Mouse (Mus musculus): ENCODE data around the gene Psg16. TPM values are rescaled to one million over a fixed set of nuclear protein-coding genes. Genes with fewer than 3 reads are reported as not detected.

Psg16 gene
- polyA plus RNA-seq (2015; fragmentation: Nextera tagmentation; extraction: Ambion mirVana), result 1.5 and 1.6 TPM in 2 replicates

DNA sequence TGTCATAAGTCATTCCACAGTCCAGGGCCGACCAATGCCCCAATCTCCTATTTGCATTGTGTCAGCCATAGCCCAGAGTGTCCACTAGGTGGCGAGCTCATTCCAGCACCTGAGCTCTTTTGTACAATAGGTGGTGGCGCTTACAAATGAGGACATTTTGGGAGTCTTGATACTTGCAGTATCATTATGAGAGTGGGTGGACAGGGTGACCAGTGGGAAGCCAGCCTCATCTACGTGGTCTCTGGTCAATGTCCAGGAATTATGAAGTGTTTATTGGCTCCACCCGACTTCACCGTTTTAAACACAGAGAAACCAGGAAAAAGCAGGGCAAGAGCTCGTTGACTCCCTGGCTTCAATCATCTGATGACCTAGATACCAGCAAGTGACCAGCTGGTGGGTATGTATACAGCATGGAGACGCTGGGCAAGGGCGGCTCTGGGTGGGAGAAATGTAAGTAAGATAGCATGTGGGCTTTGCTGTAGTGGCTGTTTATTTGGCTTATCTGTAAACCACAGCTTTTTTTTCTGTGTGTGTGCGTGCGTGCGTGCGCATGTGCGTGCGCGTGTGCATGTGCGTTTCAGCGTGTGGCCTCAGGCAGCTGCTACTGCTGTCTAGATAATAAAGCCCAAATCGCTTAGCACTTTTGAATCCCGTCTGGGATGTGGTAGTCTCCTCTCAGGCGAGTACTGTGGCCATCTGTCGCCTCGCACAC, at the start of gene Psg16:
Psg16 (plus strand) TSS at position 137 of the 712 bp plus-strand sequence.
- H3K4me1 ChIP-seq (replicated peaks), result no peaks in the 10 kb centered on the region
- peak within 1 kb of the TSS; percentile 21; the same call in 1 of the 2 replicates for H3K4me2 ChIP-seq
- H3K9me3 ChIP-seq, result no peaks in the 10 kb centered on the region
- H3K9ac ChIP-seq, result no peak within 1 kb of the TSS
- no peak within 1 kb of the TSS for H3K27ac ChIP-seq
- ATAC-seq (ENCODE audit: low FRiP score), result peak; percentile 84
- 73% methylated on average over 23 of the region's 23 CpGs for WGBS
- 0 out of 2 replicates have a peak, but pooled peaks cover 2% of the 10 kb centered on the region for H3K27me3 ChIP-seq
- 0 out of 2 replicates have a peak within 1 kb of the TSS, but pooled peaks have one; percentile 2 for H3K4me3 ChIP-seq
- no peaks in the 10 kb centered on the region for H3K36me3 ChIP-seq

DNA sequence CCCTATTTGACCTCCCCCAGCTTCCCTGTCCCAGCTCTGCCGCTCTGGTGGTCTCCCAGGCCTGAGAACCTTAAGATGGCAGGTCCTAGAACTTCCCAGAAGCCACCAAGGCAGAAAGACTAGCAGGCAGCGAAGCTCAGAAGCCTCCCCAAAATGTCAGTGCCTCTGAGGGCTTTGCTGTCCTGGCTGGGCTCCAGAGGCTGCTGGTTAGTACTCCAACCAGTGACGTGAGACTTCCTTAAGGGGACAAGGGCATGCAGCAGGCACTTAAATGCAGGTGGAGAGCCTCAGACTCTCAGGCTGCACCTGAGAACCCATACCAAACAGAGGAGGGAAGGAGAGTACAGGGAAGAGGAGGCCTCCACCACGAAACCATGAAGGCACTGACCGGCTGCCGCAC, 49.7 kb upstream of the Psg16 start:
- ATAC-seq (ENCODE audit: low FRiP score), result no peak
- peak overlapping the region; percentile 88 for H3K9ac ChIP-seq
- H3K4me3 ChIP-seq, result no peak overlapping the region
- H3K27ac ChIP-seq, result no peak overlapping the region
- H3K27me3 ChIP-seq, result no peaks in the 10 kb centered on the region
- peaks cover 36% of the 10 kb centered on the region for H3K4me1 ChIP-seq (replicated peaks)
- WGBS, result 87% methylated on average over 6 of the region's 6 CpGs
- peaks cover 59% of the 10 kb centered on the region for H3K36me3 ChIP-seq
- no peaks in the 10 kb centered on the region for H3K9me3 ChIP-seq
- no peak overlapping the region for H3K4me2 ChIP-seq

GRCm38 (mm10) chr7:17024814-17025504, 48.9 kb upstream of the Psg16 start:
- H3K27ac ChIP-seq, result no peak overlapping the region

DNA sequence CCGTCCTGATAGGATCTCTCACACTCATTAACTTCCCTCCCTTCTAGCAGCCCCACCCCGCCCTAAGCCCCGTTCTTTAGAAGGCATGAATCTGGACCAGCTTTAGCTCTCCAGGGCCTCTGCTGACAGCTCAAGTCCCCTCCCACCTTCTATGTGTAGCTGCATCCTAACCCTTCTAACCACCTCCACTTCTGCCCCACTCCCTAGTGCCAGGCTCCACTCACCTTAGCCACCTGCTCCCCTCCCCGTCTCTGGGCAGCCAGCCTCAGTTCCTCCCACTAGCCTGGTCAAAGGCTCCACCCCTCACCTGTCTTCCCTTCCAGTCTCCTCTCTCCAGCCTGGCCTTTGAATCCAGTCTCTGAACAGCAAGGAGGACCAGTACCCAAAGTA, 48.3 kb upstream of the Psg16 start:
- Histone ChIP-seq H3K36me3 (peaks cover 45% of the 10 kb centered on the region), H3K4me2 (0 out of 2 replicates have a peak overlapping the region, but pooled peaks have one; percentile 83), H3K27ac (no peak overlapping the region), H3K9me3 (no peaks in the 10 kb centered on the region), H3K4me3 (0 out of 2 replicates have a peak overlapping the region, but pooled peaks have one; percentile 84), H3K4me1 (replicated peaks) (peaks cover 36% of the 10 kb centered on the region), H3K27me3 (0 out of 2 replicates have a peak, but pooled peaks cover 4% of the 10 kb centered on the region), H3K9ac (peak overlapping the region; percentile 88; the same call in 1 of the 2 replicates)
- WGBS, result 82% methylated on average over 4 of the region's 4 CpGs
- ATAC-seq (ENCODE audit: low FRiP score), result no peak

More at GRCm38 (mm10) chr7:17024814-17025504, 48.9 kb upstream of the Psg16 start:
- 86% methylated on average over 10 of the region's 10 CpGs for WGBS
- Histone ChIP-seq H3K4me1 (replicated peaks) (peaks cover 36% of the 10 kb centered on the region), H3K36me3 (peaks cover 51% of the 10 kb centered on the region), H3K4me2 (no peak overlapping the region), H3K4me3 (no peak overlapping the region), H3K9me3 (no peaks in the 10 kb centered on the region), H3K27me3 (no peaks in the 10 kb centered on the region), H3K9ac (peak overlapping the region; percentile 88; the same call in 1 of the 2 replicates)
- ATAC-seq (ENCODE audit: low FRiP score), result no peak

DNA sequence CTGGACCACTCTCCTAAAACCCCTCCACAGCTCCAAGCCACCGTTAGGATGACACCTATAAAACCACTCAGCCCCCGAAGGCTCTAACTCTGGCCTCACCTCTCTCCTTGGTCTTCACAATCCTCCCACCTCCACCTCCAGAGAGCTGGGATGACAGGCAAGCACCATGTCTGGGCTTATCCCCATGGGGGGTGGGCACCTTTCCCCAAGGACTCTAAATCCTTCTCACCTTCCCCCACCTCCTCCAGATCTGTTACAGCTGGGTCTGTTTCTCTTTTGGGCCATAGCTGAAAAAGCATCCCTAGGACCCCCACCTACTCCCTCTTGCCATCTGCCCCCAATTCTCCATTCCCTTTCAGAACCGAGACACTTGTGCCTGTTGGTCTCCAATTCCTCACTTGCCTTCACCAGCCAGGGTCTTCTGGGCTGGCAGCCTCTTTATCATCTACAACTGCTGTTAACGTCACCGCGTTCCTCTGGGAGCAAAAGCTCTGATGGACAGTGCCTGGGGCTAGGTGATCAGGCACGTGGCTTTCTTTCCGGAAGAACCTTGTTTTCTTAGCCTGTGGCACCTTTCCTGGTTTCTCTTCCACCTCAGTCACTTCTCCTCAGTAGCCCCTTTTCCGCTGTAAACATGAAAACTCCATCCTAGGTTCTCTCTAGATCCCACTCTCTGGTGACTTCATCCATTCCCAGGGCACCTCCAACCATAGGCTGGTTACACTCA, 47.8 kb upstream of the Psg16 start:
- Histone ChIP-seq H3K4me1 (replicated peaks) (peaks cover 36% of the 10 kb centered on the region), H3K4me2 (peak overlapping the region; percentile 83), H3K27me3 (0 out of 2 replicates have a peak, but pooled peaks cover 5% of the 10 kb centered on the region), H3K36me3 (peaks cover 40% of the 10 kb centered on the region), H3K27ac (no peak overlapping the region), H3K4me3 (peak overlapping the region; percentile 84), H3K9ac (peak overlapping the region; percentile 88; the same call in 1 of the 2 replicates), H3K9me3 (no peaks in the 10 kb centered on the region)
- no peak for ATAC-seq (ENCODE audit: low FRiP score)
- WGBS, result 83% methylated on average over 9 of the region's 9 CpGs

- Histone ChIP-seq H3K4me3 (peak overlapping the region; percentile 84), H3K36me3 (peaks cover 31% of the 10 kb centered on the region), H3K9ac (peak overlapping the region; percentile 88), H3K27me3 (0 out of 2 replicates have a peak, but pooled peaks cover 5% of the 10 kb centered on the region), H3K9me3 (no peaks in the 10 kb centered on the region), H3K4me2 (peak overlapping the region; percentile 83), H3K27ac (peak overlapping the region; percentile 76), H3K4me1 (replicated peaks) (peaks cover 36% of the 10 kb centered on the region)
- ATAC-seq (ENCODE audit: low FRiP score), result peak; percentile 66; the same call in 1 of the 2 replicates
- WGBS, result 10% methylated on average over 24 of the region's 24 CpGs
Observed at GRCm38 (mm10) chr7:17026710-17027587, 46.9 kb upstream of the Psg16 start.

- Histone ChIP-seq H3K27ac (peak within 1 kb of the TSS; percentile 76), H3K9me3 (no peaks in the 10 kb centered on the region), H3K4me2 (peak within 1 kb of the TSS; percentile 83), H3K4me3 (peak within 1 kb of the TSS; percentile 84), H3K27me3 (0 out of 2 replicates have a peak, but pooled peaks cover 5% of the 10 kb centered on the region), H3K4me1 (replicated peaks) (peaks cover 36% of the 10 kb centered on the region), H3K36me3 (peaks cover 23% of the 10 kb centered on the region), H3K9ac (peak within 1 kb of the TSS; percentile 88)
- WGBS, result under 1% methylated on average over 56 of the region's 58 CpGs
- ATAC-seq (ENCODE audit: low FRiP score), result peak; percentile 90
Observed at GRCm38 (mm10) chr7:17027588-17028343, 46.1 kb upstream of the Psg16 start, which contains the start of gene Ppp5c. TSS of gene Ppp5c (minus strand) at chr7:17027924.

DNA sequence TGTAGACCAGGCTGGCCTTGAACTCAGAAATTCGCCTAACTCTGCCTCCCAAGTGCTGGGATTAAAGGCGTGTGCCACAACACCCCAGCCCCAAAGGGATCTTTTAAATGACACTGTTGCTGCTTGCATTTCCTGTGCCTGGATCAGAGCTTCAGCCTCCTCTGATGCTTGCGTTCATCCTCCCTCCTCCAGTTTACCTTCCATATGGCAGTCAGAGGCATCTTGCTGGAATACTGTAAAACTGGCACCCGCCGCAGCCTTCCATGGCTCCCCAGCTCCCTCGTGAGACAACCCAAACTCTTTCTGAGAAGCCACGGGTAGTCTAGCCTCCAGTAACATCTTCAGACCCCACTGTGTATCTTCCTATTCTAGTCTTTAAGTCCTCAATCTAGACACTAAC, 44.9 kb upstream of the Psg16 start:
- no peak overlapping the region for H3K4me2 ChIP-seq
- H3K4me1 ChIP-seq (replicated peaks), result peaks cover 33% of the 10 kb centered on the region
- peaks cover 14% of the 10 kb centered on the region for H3K36me3 ChIP-seq
- H3K27me3 ChIP-seq, result 0 out of 2 replicates have a peak, but pooled peaks cover 5% of the 10 kb centered on the region
- H3K27ac ChIP-seq, result no peak overlapping the region
- H3K4me3 ChIP-seq, result no peak overlapping the region
- ATAC-seq (ENCODE audit: low FRiP score), result no peak
- 69% methylated on average over 7 of the region's 7 CpGs for WGBS
- H3K9me3 ChIP-seq, result no peaks in the 10 kb centered on the region
- H3K9ac ChIP-seq, result no peak overlapping the region

- 89% methylated on average over 7 of the region's 7 CpGs for WGBS
Observed at GRCm38 (mm10) chr7:17030239-17030638, 43.6 kb upstream of the Psg16 start.

GRCm38 (mm10) chr7:17038018-17038695, 35.7 kb upstream of the Psg16 start:
- peaks cover 6% of the 10 kb centered on the region; the same call in 1 of the 2 replicates for H3K4me1 ChIP-seq (replicated peaks)
- no peak overlapping the region for H3K9ac ChIP-seq
- H3K36me3 ChIP-seq, result 0 out of 2 replicates have a peak, but pooled peaks cover 2% of the 10 kb centered on the region
- H3K27ac ChIP-seq, result no peak overlapping the region
- WGBS, result 42% methylated on average over 9 of the region's 9 CpGs
- H3K4me2 ChIP-seq, result no peak overlapping the region
- H3K9me3 ChIP-seq, result no peaks in the 10 kb centered on the region
- ATAC-seq (ENCODE audit: low FRiP score), result peak; percentile 41; the same call in 1 of the 2 replicates
- H3K4me3 ChIP-seq, result no peak overlapping the region
- H3K27me3 ChIP-seq, result no peaks in the 10 kb centered on the region; the same call in 1 of the 2 replicates

More at GRCm38 (mm10) chr7:17030239-17030638, 43.6 kb upstream of the Psg16 start:
- Histone ChIP-seq H3K9ac (no peak overlapping the region), H3K27me3 (0 out of 2 replicates have a peak, but pooled peaks cover 5% of the 10 kb centered on the region), H3K4me3 (no peak overlapping the region), H3K4me1 (replicated peaks) (peaks cover 19% of the 10 kb centered on the region), H3K27ac (no peak overlapping the region), H3K9me3 (no peaks in the 10 kb centered on the region), H3K36me3 (0 out of 2 replicates have a peak, but pooled peaks cover under 1% of the 10 kb centered on the region), H3K4me2 (no peak overlapping the region)
- no peak for ATAC-seq (ENCODE audit: low FRiP score)
